Mouse (Mus musculus) left cerebral cortex, adult 2 months (tissue): Measurements from ENCODE around the gene Dph5. TPM values are rescaled to one million over a fixed set of nuclear protein-coding genes. Genes with fewer than 3 reads are reported as not detected.

Experiments
- DNase-seq, 2 experiments: peaks; one replicate each; pipeline ENCODE4 v3.0.0; 2021 to 2022; ENCODE audit warnings: low spot score in 2 of 2, mixed read lengths in 1 of 2; ENCODE audit errors: extremely low spot score in 1 of 2
- H3K27ac ChIP-seq: fragments of 200-600 bp; 2 replicates; pipeline ENCODE4 v1.8.1; 2022
- H3K4me3 ChIP-seq: fragments of 200-600 bp; 2 replicates; pipeline ENCODE4 v1.8.1; 2022
- CTCF ChIP-seq: fragments of 200-600 bp; IDR thresholded peaks from 2 replicates; pipeline ENCODE4 v1.8.1; 2022; ENCODE audit warnings: antibody characterized with exemption, mild to moderate bottlenecking, moderate library complexity
- intact Hi-C: fragments of 180-260 bp; cut with DNase I; formaldehyde crosslinking; loops from one replicate; pipeline ENCODE4 v1.15.1; 2025
- long read RNA-seq, 2 experiments: library from polyadenylated mRNA; stranded (forward); transcript quantifications; one replicate each; pipeline ENCODE4 v2.0.0; 2021; ENCODE audit warnings: borderline mapping rate in 2 of 2
- total RNA-seq, 2 experiments: library from RNA; stranded (reverse); gene quantifications; 2 replicates each; pipeline ENCODE4 v1.2.3; 2021

Dph5 gene
- total RNA-seq = 10 to 100 TPM; 11.0 to 12.3 TPM
- long read RNA-seq, experiment 1, partial matches to known transcripts = 1 of 2 reads
- long read RNA-seq, experiment 1, other reads (novel, unspliced or antisense) = 1 of 2 reads
- long read RNA-seq, experiment 2 = 0 reads

DNA sequence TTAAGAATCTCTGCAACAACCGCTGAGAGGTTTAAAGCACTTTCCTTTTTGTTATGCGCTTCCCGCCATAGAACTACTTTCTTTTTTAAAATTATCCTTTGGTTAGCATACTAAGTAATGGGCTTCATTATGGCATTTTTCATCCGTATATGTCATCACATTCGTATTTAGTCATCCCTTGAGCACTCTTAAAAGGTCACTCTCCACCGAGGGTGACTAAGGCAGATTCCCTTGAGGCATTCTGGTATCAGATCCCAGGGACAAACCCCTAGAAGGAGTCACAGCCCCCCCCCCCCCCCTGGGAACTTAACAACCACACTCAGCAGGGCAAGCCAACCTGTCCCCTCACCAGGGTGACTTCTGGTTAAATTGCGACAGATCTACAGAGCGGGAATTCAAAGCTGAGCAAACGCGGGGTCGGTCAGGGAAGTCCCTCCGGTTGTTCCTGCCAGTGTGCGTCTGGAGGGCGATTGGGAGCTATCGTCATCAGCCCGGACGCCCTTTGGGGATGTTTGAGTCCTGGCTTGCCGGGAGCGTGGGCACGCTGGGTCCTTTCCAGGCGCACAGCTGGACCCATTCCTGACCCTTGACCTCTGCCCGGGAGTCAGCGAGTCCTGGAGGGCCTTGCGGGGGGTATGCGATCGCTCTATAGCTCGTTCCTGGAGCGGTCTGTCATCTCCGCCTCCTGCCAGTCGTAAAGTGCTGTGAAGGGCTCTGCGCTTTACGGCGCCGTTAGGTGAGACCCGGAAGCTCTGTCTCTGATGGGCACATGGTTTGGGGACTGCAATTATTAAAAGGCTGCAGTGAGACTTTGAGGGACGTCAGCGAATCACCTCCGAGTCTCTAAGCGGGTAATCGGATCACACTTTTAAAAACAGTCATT, at the start of gene Dph5:
TSS of gene Dph5 (plus strand) at position 411 of the 883 bp plus-strand sequence.
- peak within 1 kb of the TSS; percentile 99 for H3K27ac ChIP-seq
- peak; percentile 92 to 93 for DNase-seq
- intact Hi-C loops = loop anchor here (2.0 to 10.0 kb wide), 3 partner anchors 31 to 537 kb away; partner anchors contain the start of gene Cdc14a
- TF ChIP-seq CTCF = no peak
- H3K4me3 ChIP-seq = peak within 1 kb of the TSS; percentile 75

DNA sequence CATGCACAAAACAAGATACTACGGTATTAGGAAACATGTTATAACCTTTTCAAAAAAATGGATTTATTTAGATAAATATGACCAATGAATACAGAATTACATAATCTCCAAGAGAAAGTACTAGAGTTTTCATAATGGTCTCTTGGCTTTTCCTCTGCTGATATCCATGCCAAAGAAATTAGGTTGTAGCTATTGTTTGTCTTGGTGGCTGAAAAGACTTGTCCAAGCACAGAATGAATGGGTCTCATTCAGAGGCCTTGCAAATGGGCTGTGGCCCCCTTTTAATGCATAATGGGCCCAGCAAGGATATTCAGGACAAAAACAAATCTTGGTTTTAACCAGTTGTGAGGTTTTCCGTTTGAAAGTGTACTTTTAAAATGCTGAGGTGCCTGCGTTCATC, 43.1 kb upstream of the Dph5 start:
- no peak overlapping the region; the same call in 1 of the 2 replicates for H3K27ac ChIP-seq
- DNase-seq = no peak
- intact Hi-C loops = loop anchor here (5.0 kb wide), 1 partner anchor 62 kb away; no protein-coding TSS in a partner anchor
- no peak overlapping the region for H3K4me3 ChIP-seq
- no peak for TF ChIP-seq CTCF

DNA sequence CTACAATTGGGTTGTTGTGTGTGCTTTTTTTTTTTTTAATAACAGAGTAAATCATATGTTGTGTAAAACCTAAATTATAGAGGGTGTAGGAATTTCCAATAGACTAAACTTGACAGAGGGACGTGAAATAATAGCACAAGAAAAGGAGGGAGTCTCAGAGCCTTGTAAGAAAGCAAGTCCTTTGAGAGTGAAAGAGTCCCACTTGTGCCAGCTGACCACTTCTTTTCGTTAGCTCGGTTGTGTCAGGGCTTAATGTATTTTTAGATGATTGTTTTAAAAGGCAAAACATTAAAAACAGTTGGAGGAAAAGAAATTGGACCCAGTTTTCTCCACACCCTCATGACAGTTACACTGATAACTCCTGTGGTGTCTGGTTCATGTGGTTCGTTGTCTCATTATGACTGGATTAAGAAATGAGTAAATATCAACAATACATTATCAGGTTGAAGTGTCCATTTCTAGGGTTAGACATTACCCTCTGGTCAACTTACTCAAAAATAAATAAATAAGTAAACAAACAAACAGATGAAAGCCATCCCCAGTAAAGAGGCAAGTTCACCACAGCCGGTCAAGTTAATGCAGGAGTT, 42.5 kb upstream of the Dph5 start:
- H3K27ac ChIP-seq = peak overlapping the region; percentile 48; the same call in 1 of the 2 replicates
- no peak for TF ChIP-seq CTCF
- intact Hi-C loops = no loop called here

DNA sequence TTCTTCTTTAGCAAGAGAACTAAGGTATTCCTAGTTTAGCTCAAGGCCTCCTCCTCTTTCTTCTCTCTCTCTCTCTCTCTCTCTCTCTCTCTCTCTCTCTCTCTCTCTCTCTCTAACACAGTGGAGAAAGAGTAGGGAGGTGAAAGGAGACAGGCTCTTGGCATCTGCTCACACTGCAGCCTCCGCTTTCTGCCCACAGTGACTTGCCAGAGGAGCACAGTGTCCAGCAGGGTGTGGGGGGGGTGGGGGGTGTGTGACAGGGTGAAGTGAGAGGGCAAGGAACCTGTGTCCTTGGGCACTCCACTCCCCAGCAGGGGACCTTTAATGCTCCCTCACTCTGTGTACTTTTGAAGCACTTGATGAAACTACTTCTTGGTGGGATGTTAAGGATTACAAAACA, 41.9 kb upstream of the Dph5 start:
- intact Hi-C loops = no loop called here

More for the DNA sequence above, 42.5 kb upstream of the Dph5 start:
- H3K4me3 ChIP-seq = no peak overlapping the region
- DNase-seq = no peak

DNA sequence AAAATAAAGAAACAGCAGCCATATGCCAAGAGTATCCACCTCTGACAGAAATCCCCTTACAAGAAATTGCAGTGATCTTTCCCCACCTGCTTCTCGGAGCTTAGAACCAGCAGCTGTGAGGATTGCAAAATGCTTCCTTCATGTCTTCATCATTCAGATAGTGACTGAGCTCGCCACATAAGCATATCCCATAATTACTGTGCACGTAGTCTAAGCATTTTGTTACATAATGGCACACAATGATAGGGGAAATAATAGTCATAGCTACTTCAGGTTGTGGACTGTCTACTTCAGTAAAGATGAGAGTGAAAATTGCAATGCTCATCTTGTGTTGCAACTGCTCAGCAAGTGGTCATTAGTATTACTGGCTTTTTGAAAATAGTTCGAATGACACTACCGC, 41.5 kb upstream of the Dph5 start:
- no peak for DNase-seq
- TF ChIP-seq CTCF = no peak
- intact Hi-C loops = no loop called here
- Histone ChIP-seq H3K27ac (peak overlapping the region; percentile 71), H3K4me3 (no peak overlapping the region)

More for the DNA sequence above, 41.9 kb upstream of the Dph5 start:
- Histone ChIP-seq H3K27ac (peak overlapping the region; percentile 71; the same call in 1 of the 2 replicates), H3K4me3 (no peak overlapping the region)
- no peak for TF ChIP-seq CTCF
- peak in 1 of 2 experiments; percentile 18 for DNase-seq

DNA sequence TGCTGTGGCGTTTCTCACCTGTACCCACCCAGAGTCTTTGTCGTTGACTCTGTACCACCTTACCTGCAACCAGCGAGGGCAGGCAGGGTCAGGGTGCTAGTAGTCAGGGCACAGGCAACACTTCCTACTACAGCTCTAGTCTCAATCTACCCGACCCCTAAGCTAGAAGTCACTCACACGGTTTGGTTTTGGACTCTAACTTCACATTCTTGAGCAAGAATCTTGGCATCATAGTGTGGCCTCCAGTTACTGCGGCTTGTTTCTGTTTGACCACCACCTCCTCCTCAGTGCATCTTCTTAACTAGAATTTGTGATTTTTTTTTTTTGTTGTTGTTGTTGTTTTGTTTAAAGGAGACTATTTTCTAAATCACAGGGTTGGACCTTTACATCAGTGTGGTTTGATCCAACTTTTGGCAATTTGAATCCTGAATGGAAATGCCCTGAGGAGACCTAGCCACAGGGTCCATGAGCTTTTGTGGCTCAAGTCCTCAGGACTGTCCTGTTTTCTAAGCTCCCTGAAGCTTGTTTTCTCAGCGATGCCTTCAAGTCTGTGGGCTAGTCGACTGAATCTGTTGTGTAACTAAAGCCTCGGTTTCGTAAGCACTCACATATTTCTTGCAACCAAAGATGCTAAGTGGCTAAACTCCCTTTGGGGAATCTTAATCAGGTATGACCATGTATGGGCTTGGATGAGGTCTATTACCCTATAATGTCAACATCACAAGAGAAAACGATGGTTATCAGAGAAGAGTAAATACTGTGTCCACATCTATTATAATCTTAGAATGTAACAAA, 38.8 kb upstream of the Dph5 start:
- no peak for TF ChIP-seq CTCF
- H3K4me3 ChIP-seq = no peak overlapping the region
- no peak for DNase-seq
- intact Hi-C loops = no loop called here
- H3K27ac ChIP-seq = no peak overlapping the region

DNA sequence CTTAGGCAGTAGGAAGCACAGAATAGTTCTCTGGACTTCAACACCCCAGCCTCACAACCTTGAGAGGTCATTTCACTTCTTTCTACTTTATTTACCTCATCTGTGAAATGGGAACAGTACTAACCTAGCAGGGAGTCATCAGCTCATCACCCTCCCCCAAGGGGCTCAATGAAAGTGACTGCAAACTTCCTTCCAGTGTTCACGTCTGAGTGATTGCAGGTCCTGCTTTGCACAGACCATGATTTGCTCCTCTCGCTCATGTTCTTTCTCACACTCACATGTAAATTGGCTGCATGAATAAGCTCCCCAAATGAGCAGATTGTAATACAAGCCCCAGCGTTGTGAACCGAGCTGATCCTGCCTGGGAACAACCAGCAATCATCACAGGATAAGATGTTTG, 36.7 kb upstream of the Dph5 start:
- no peak overlapping the region for H3K4me3 ChIP-seq
- H3K27ac ChIP-seq = no peak overlapping the region
- intact Hi-C loops = no loop called here
- DNase-seq = no peak
- no peak for TF ChIP-seq CTCF

DNA sequence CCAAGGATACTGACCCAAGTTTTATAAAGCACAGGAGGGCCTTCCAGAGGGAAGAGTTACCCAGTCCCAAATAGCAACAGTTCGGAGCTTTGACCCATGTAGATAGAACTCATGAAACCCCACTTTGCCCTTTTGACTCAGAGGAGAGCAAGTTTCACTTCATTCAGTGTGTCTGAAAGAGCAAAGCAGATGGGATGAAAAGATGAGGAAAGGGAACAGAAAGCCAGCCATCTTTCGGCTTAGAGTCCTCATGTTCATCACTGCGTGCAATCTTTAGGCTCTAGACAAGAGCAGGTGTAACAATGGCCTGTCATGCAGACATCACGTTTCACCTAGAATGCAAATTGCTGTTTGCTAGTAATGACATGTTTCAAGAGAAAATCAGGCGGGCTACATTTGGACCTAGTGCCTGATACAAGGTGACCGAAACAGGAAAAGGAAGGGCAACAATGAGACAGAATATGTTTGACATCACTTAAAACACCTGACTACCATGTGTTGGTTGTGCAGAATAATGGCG, 32.9 kb upstream of the Dph5 start:
- no peak overlapping the region for H3K4me3 ChIP-seq
- no peak for DNase-seq
- no peak for TF ChIP-seq CTCF
- H3K27ac ChIP-seq = no peak overlapping the region
- intact Hi-C loops = no loop called here

DNA sequence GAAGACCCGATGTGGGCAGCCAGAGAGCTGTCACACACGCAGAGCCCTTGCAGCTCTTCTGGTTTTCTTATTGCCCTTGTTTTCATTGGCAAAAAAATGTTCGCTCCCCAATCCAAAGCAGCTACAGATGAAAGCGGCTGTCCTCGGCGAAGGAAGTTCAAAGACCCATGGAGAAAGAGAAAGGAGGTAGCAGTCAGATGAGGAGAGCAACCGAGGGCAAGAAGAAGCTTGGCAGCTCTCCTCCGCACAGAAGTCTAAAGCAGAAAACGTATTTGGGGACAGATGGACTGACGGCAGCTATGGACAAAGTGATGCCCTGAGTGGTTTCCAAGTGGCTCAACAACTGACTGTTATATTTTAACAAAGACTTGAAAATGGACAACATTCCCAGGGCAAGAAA, 32.1 kb upstream of the Dph5 start:
- peak in 1 of 2 experiments; percentile 10 for DNase-seq
- H3K27ac ChIP-seq = peak overlapping the region; percentile 64
- H3K4me3 ChIP-seq = no peak overlapping the region
- intact Hi-C loops = no loop called here
- TF ChIP-seq CTCF = no peak

DNA sequence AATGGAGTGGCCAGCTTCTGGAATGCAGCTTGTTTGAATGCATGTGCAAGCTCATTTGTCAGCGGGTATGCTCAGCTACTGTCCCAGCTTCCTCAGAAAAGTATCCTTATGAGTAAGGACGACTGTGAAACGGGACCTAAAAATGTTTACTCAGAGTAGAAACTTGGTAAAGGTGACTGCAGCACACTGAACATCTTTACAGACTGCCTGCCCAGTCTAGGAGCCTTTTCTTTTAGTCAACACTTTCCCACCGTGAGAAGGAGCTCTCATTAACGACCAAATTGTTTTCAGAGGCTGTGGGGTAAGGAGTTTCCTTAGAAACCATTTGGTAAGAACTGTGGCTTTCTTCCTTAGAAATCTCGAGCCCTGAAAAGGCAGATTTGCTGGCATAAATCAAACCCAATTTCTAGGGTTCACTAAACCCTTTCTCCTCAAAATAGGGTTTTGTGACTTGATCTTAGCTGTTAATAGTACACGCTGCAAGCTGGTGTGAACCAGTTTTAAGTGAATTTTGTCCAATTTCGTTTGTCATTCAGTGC, 31.1 kb upstream of the Dph5 start:
- H3K27ac ChIP-seq = peak overlapping the region; percentile 64; the same call in 1 of the 2 replicates
- no peak overlapping the region for H3K4me3 ChIP-seq
- intact Hi-C loops = loop anchor here (2.0 kb wide), 2 partner anchors 30 to 144 kb away; partner anchors contain the start of gene Dph5
- no peak for DNase-seq
- no peak for TF ChIP-seq CTCF

DNA sequence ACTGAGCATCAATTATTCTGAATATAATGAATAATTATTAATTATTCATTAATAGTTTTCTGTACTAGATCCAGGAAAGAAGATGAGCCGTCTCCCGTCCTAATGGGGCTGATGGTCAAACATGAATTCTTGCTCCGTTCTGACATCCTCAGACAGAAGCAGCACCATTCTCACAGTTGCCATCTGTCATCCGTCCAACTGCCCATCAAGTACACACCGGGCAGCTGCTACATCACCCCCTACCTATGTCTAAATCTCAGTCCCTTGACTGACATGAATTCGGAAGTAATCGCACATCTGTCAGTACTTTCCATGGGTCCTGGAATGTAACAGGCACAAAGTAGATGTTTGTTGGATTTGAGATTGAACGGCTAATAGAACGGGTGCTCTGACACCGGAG, 30.2 kb upstream of the Dph5 start:
- Histone ChIP-seq H3K27ac (no peak overlapping the region), H3K4me3 (no peak overlapping the region)
- intact Hi-C loops = loop anchor here (2.0 kb wide), 2 partner anchors 29 to 145 kb away; partner anchors contain the start of gene Dph5
- TF ChIP-seq CTCF = no peak
- no peak for DNase-seq
